Mouse (Mus musculus) embryonic fibroblast, embryonic 13.5 days (primary cell): ENCODE data around the gene Cux2.

Experiments
- CTCF ChIP-seq: IDR thresholded peaks from 2 replicates; pipeline ENCODE4 v1.5.1; 2011; ENCODE audit warnings: mild to moderate bottlenecking, control low read depth, low read length, moderate library complexity, borderline replicate concordance; ENCODE audit not compliant: insufficient read depth
- POLR2A ChIP-seq: IDR thresholded peaks from 2 replicates; pipeline ENCODE4 v1.6.1; 2011; ENCODE audit warnings: low read depth, mild to moderate bottlenecking, control low read depth, low read length, moderate library complexity

DNA sequence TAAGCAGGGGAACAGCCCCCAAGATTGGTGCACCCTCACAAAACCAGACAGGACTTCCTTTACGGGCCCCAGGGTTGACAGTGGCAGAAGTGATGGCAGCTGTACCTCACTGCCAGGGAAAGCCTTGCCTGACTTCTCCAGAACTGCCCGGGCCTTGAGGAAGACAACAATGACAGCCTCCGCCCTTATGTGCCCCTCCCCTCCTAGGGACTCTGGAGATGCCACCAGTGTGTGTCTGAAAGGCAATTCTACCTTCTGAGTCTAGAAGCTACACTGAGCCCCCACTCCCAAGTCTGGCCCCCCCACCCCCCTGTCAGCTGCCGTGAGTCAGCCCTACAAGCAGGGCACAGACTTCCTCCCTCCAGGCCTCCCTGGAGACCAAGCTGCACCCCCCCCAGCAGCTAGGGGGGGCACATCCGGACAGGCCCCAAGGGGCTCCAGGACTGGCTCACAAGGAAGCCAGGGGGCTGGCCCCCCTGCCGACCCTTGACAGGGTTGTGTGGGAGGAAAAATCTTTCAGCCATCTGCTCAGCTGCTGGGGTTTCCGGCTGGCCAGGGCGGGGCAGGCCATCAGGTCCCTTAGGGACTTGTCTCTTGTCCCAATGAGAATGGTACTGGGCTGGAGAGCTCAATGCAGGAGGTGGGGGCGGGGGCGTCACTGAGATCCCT lies 216.2 kb downstream of the Cux2 start:
- TF ChIP-seq CTCF (no peak), POLR2A (no peak)
